Mouse (Mus musculus): ENCODE results near the gene Adgrv1. TPM values are rescaled to one million over a fixed set of nuclear protein-coding genes. Genes with fewer than 3 reads are reported as not detected.

Adgrv1 gene
- polyA plus RNA-seq, 1 experiment from 2014 or later, result 5.6 TPM

- Histone ChIP-seq H3K27me3 (replicated peaks; ENCODE audit: control insufficient read depth, insufficient read depth, low read length) (no peaks in the 10 kb centered on the region), H3K4me1 (ENCODE audit: control insufficient read depth, insufficient read depth, low read depth, low read length) (no peaks in the 10 kb centered on the region), H3K4me2 (ENCODE audit: low read length) (no peak overlapping the region), H3K27ac (ENCODE audit: low read depth, low read length) (no peak overlapping the region), H3K9ac (ENCODE audit: low read depth, low read length) (no peak overlapping the region), H3K36me3 (ENCODE audit: control insufficient read depth, insufficient read depth, low read length) (no peaks in the 10 kb centered on the region), H3K9me3 (ENCODE audit: control insufficient read depth, low read length) (no peaks in the 10 kb centered on the region), H3K4me3 (ENCODE audit: low read length) (no peak overlapping the region)
- ATAC-seq, result no peak
- WGBS, result 96% methylated on average over 4 of the region's 4 CpGs
Measured at GRCm38 (mm10) chr13:81176820-81177219, 456.1 kb downstream of the Adgrv1 start.

- H3K4me1 ChIP-seq (ENCODE audit: control insufficient read depth, insufficient read depth, low read depth, low read length), result no peaks in the 10 kb centered on the region
- 85% methylated on average over 3 of the region's 3 CpGs for WGBS
Measured at GRCm38 (mm10) chr13:81176071-81176470, 456.9 kb downstream of the Adgrv1 start.

GRCm38 (mm10) chr13:81171115-81171514, 461.8 kb downstream of the Adgrv1 start:
- no peak overlapping the region for H3K9ac ChIP-seq (ENCODE audit: low read depth, low read length)
- no peak overlapping the region for H3K4me3 ChIP-seq (ENCODE audit: low read length)
- no peak for ATAC-seq
- no peaks in the 10 kb centered on the region for H3K4me1 ChIP-seq (ENCODE audit: control insufficient read depth, insufficient read depth, low read depth, low read length)
- H3K9me3 ChIP-seq (ENCODE audit: control insufficient read depth, low read length), result no peaks in the 10 kb centered on the region
- no peak overlapping the region for H3K4me2 ChIP-seq (ENCODE audit: low read length)
- no peaks in the 10 kb centered on the region for H3K36me3 ChIP-seq (ENCODE audit: control insufficient read depth, insufficient read depth, low read length)
- no peaks in the 10 kb centered on the region for H3K27me3 ChIP-seq (replicated peaks; ENCODE audit: control insufficient read depth, insufficient read depth, low read length)
- H3K27ac ChIP-seq (ENCODE audit: low read depth, low read length), result no peak overlapping the region
- WGBS, result 84% methylated on average over 3 of the region's 3 CpGs

More at GRCm38 (mm10) chr13:81176071-81176470, 456.9 kb downstream of the Adgrv1 start:
- ATAC-seq, result no peak
- H3K27me3 ChIP-seq (replicated peaks; ENCODE audit: control insufficient read depth, insufficient read depth, low read length), result no peaks in the 10 kb centered on the region
- no peaks in the 10 kb centered on the region for H3K36me3 ChIP-seq (ENCODE audit: control insufficient read depth, insufficient read depth, low read length)
- H3K4me2 ChIP-seq (ENCODE audit: low read length), result no peak overlapping the region
- H3K9me3 ChIP-seq (ENCODE audit: control insufficient read depth, low read length), result no peaks in the 10 kb centered on the region
- H3K27ac ChIP-seq (ENCODE audit: low read depth, low read length), result no peak overlapping the region
- H3K4me3 ChIP-seq (ENCODE audit: low read length), result no peak overlapping the region
- H3K9ac ChIP-seq (ENCODE audit: low read depth, low read length), result no peak overlapping the region

- Histone ChIP-seq H3K9ac (ENCODE audit: low read depth, low read length) (no peak overlapping the region), H3K27ac (ENCODE audit: low read depth, low read length) (no peak overlapping the region), H3K27me3 (replicated peaks; ENCODE audit: control insufficient read depth, insufficient read depth, low read length) (no peaks in the 10 kb centered on the region), H3K4me3 (ENCODE audit: low read length) (no peak overlapping the region), H3K4me1 (ENCODE audit: control insufficient read depth, insufficient read depth, low read depth, low read length) (no peaks in the 10 kb centered on the region), H3K9me3 (ENCODE audit: control insufficient read depth, low read length) (no peaks in the 10 kb centered on the region), H3K36me3 (ENCODE audit: control insufficient read depth, insufficient read depth, low read length) (no peaks in the 10 kb centered on the region), H3K4me2 (ENCODE audit: low read length) (no peak overlapping the region)
- 84% methylated on average over 6 of the region's 6 CpGs for WGBS
- ATAC-seq, result no peak
Measured at GRCm38 (mm10) chr13:81167450-81167849, 465.5 kb downstream of the Adgrv1 start.

- 74% methylated on average over 2 of the region's 2 CpGs for WGBS
- no peaks in the 10 kb centered on the region for H3K9me3 ChIP-seq (ENCODE audit: control insufficient read depth, low read length)
- H3K4me2 ChIP-seq (ENCODE audit: low read length), result no peak overlapping the region
- H3K27ac ChIP-seq (ENCODE audit: low read depth, low read length), result no peak overlapping the region
- H3K4me3 ChIP-seq (ENCODE audit: low read length), result no peak overlapping the region
- H3K4me1 ChIP-seq (ENCODE audit: control insufficient read depth, insufficient read depth, low read depth, low read length), result no peaks in the 10 kb centered on the region
- H3K36me3 ChIP-seq (ENCODE audit: control insufficient read depth, insufficient read depth, low read length), result no peaks in the 10 kb centered on the region
- ATAC-seq, result 0 out of 2 replicates have a peak, but pooled peaks have one; percentile 58
- no peak overlapping the region for H3K9ac ChIP-seq (ENCODE audit: low read depth, low read length)
- no peaks in the 10 kb centered on the region for H3K27me3 ChIP-seq (replicated peaks; ENCODE audit: control insufficient read depth, insufficient read depth, low read length)
Measured at GRCm38 (mm10) chr13:81159808-81160207, 473.1 kb downstream of the Adgrv1 start.

GRCm38 (mm10) chr13:81155322-81155721, 477.6 kb downstream of the Adgrv1 start:
- Histone ChIP-seq H3K27me3 (replicated peaks; ENCODE audit: control insufficient read depth, insufficient read depth, low read length) (no peaks in the 10 kb centered on the region), H3K27ac (ENCODE audit: low read depth, low read length) (no peak overlapping the region), H3K4me3 (ENCODE audit: low read length) (no peak overlapping the region), H3K4me1 (ENCODE audit: control insufficient read depth, insufficient read depth, low read depth, low read length) (no peaks in the 10 kb centered on the region), H3K4me2 (ENCODE audit: low read length) (no peak overlapping the region), H3K36me3 (ENCODE audit: control insufficient read depth, insufficient read depth, low read length) (no peaks in the 10 kb centered on the region), H3K9me3 (ENCODE audit: control insufficient read depth, low read length) (no peaks in the 10 kb centered on the region), H3K9ac (ENCODE audit: low read depth, low read length) (no peak overlapping the region)
- peak; percentile 67 for ATAC-seq

- H3K4me2 ChIP-seq (ENCODE audit: low read length), result no peak overlapping the region
- no peaks in the 10 kb centered on the region for H3K9me3 ChIP-seq (ENCODE audit: control insufficient read depth, low read length)
- no peak overlapping the region for H3K27ac ChIP-seq (ENCODE audit: low read depth, low read length)
- no peaks in the 10 kb centered on the region for H3K27me3 ChIP-seq (replicated peaks; ENCODE audit: control insufficient read depth, insufficient read depth, low read length)
- no peak overlapping the region for H3K9ac ChIP-seq (ENCODE audit: low read depth, low read length)
- 53% methylated on average over 1 of the region's 1 CpGs for WGBS
- no peaks in the 10 kb centered on the region for H3K36me3 ChIP-seq (ENCODE audit: control insufficient read depth, insufficient read depth, low read length)
- H3K4me3 ChIP-seq (ENCODE audit: low read length), result no peak overlapping the region
- ATAC-seq, result no peak
- H3K4me1 ChIP-seq (ENCODE audit: control insufficient read depth, insufficient read depth, low read depth, low read length), result no peaks in the 10 kb centered on the region
Measured at GRCm38 (mm10) chr13:81144434-81144833, 488.5 kb downstream of the Adgrv1 start.

GRCm38 (mm10) chr13:81142268-81142884, 490.6 kb downstream of the Adgrv1 start:
- no peaks in the 10 kb centered on the region for H3K27me3 ChIP-seq (replicated peaks; ENCODE audit: control insufficient read depth, insufficient read depth, low read length)
- no peaks in the 10 kb centered on the region for H3K36me3 ChIP-seq (ENCODE audit: control insufficient read depth, insufficient read depth, low read length)
- no peak overlapping the region for H3K4me2 ChIP-seq (ENCODE audit: low read length)
- H3K9ac ChIP-seq (ENCODE audit: low read depth, low read length), result no peak overlapping the region
- no peak overlapping the region for H3K27ac ChIP-seq (ENCODE audit: low read depth, low read length)
- H3K4me3 ChIP-seq (ENCODE audit: low read length), result no peak overlapping the region
- ATAC-seq, result no peak
- 44% methylated on average over 6 of the region's 6 CpGs for WGBS
- no peaks in the 10 kb centered on the region for H3K4me1 ChIP-seq (ENCODE audit: control insufficient read depth, insufficient read depth, low read depth, low read length)
- no peaks in the 10 kb centered on the region for H3K9me3 ChIP-seq (ENCODE audit: control insufficient read depth, low read length)

- Histone ChIP-seq H3K9me3 (ENCODE audit: control insufficient read depth, low read length) (no peaks in the 10 kb centered on the region), H3K27ac (ENCODE audit: low read depth, low read length) (no peak overlapping the region), H3K9ac (ENCODE audit: low read depth, low read length) (no peak overlapping the region), H3K4me3 (ENCODE audit: low read length) (no peak overlapping the region), H3K4me2 (ENCODE audit: low read length) (no peak overlapping the region), H3K36me3 (ENCODE audit: control insufficient read depth, insufficient read depth, low read length) (no peaks in the 10 kb centered on the region), H3K4me1 (ENCODE audit: control insufficient read depth, insufficient read depth, low read depth, low read length) (no peaks in the 10 kb centered on the region), H3K27me3 (replicated peaks; ENCODE audit: control insufficient read depth, insufficient read depth, low read length) (no peaks in the 10 kb centered on the region)
- WGBS, result 62% methylated on average over 11 of the region's 11 CpGs
- ATAC-seq, result peak; percentile 46
Measured at GRCm38 (mm10) chr13:81136652-81137422, 496.1 kb downstream of the Adgrv1 start.
